Mouse (Mus musculus): ENCODE data around the gene Cyb5b.

The Cyb5b gene

DNA sequence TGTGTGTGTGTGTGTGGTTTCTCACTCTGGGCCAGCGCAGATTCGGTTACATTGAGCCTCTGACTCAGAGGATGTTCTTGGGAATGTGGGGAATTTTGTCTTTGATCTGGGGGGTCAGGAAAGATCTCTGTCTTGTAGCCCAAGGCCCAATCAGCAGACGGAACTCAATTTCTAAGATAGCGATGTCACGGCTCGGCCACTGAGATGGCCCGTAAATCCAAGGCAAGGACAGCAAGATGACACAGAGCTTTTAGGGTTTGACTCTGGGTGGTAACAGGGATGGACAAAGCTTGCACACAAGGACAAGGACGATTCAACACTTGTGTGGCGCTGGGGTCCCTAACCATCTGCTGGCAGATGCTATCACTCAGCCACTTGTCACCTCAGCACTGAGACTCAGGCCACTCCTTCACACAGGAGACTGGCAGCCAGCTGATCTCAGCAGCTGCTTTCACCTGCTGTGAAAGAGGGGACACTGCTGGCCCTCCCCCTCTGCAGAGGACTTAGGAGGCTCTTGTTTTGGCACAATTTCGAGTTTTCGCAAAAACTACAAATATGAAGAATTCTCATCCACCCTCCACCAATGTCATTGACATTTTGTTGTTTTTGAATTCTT, 76.7 kb downstream of the Cyb5b start:
- no peak for DNase-seq (ENCODE audit: low spot score)

DNA sequence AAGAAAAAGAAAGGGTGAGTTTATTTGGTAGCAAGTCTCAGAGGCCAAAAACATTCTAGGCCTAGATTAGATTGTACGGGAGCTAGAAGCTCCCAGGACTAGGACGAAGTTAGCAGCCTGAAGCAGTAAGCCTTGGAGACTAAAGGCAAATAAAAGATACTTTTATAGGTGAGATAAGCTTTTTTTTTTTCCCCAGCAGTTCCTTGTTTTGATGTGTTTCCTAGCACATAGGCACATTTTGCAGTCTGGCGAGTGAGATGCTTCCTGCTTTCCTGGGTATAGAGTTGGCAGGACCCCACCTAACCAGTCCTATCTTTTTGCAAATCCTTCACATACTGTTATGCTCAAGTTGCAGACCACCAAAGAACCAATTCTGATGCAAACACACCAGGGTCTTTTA, 82.8 kb downstream of the Cyb5b start:
- DNase-seq (ENCODE audit: low spot score): no peak

GRCm38 (mm10) chr8:107233718-107234117, 83.3 kb downstream of the Cyb5b start:
- peak; percentile 56 for DNase-seq (ENCODE audit: low spot score)
